9 mouse cellular contexts compared by ENCODE assay signal in the genomic region with DNA sequence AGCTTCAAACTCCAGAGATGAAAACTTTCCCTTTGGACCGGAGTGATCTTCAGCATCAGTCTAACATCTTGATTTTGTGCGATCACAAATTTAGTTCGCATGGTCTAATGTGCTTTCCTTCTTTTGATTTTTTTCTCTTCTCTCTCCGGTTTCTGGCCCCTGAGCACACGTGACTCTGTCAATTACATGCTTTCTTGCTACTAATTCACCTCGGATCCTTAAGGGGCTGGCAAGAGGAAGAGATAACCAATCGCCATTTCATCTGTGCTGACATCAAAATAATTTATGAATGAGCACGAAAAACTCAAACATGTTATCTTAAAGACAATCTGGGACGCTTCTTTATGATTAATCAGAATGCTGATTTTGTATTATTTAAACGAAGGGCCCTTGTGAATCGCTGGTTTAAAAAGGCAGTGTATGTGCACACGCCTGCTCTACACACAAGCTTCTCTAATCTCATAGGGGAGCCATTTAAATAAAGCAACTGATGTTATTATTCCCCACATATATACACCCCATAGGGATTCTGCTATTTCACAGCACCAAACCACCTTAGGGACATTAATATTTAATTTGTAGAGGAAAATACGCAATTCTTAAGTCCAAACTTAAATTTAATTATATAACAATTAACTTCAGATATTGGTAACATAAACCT. TPM values are rescaled to one million over a fixed set of nuclear protein-coding genes. Genes with fewer than 3 reads are reported as not detected.
DNase-seq lines count a peak whose midpoint lies in the region; ATAC-seq and TF ChIP-seq lines count a peak whose summit lies in the region.
"Had no signal": no experiment of that assay in that cellular context is flagged by ENCODE, and none has a peak within 500 bp of the region (broad histone marks: within the 10 kb centered on the region; RNA-seq: fewer than 3 reads in every experiment).

No protein-coding gene starts in this region.

- no peak for TF ChIP-seq CTCF in ES-Bruce4 (IDR thresholded peaks at IDR 0.05; ENCODE audit: low read depth, low read length)
- no peak for TF ChIP-seq CTCF in liver, postnatal 0 days (IDR thresholded peaks at IDR 0.05; ENCODE audit: low read depth)

- H3K4me1 ChIP-seq in ES-Bruce4 (ENCODE audit: control insufficient read depth, insufficient read depth, low read length), result no peaks in the 10 kb centered on the region
- H3K4me1 ChIP-seq in forebrain, embryonic 16.5 days (replicated peaks; ENCODE audit: control insufficient read depth, insufficient read depth, low read length), result peaks cover 14% of the 10 kb centered on the region
- H3K4me1 ChIP-seq in liver, postnatal 0 days (ENCODE audit: insufficient read depth), result peaks cover 10% of the 10 kb centered on the region; the same call in 1 of the 2 replicates

- no peak for TF ChIP-seq EP300 in ES-Bruce4 (IDR thresholded peaks at IDR 0.05; ENCODE audit: insufficient read depth, low read depth, low read length)
- no peak for TF ChIP-seq EP300 in liver, postnatal 0 days (IDR thresholded peaks at IDR 0.05; ENCODE audit: low read depth)

- H3K9me3 ChIP-seq in ES-Bruce4 (replicated peaks; ENCODE audit: control insufficient read depth, insufficient read depth, low read length, poor library complexity, severe bottlenecking), result no peaks in the 10 kb centered on the region
- no peaks in the 10 kb centered on the region for H3K9me3 ChIP-seq in forebrain, embryonic 16.5 days (ENCODE audit: control insufficient read depth, low read length)
- H3K9me3 ChIP-seq in liver, postnatal 0 days (ENCODE audit: low read length), result no peaks in the 10 kb centered on the region

- TF ChIP-seq POLR2A in ES-Bruce4 (IDR thresholded peaks at IDR 0.05; ENCODE audit: insufficient read depth, low read length), result no peak

- peak overlapping the region; percentile 55 for H3K4me2 ChIP-seq in forebrain, embryonic 16.5 days (ENCODE audit: low read length)
- H3K4me2 ChIP-seq in liver, postnatal 0 days (ENCODE audit: low read depth, low read length), result peak overlapping the region; percentile 71

- H3K36me3 ChIP-seq in ES-Bruce4 (ENCODE audit: control insufficient read depth, insufficient read depth, low read length, poor library complexity, severe bottlenecking), result no peaks in the 10 kb centered on the region
- no peaks in the 10 kb centered on the region for H3K36me3 ChIP-seq in forebrain, embryonic 16.5 days (ENCODE audit: control insufficient read depth, insufficient read depth)
- no peaks in the 10 kb centered on the region for H3K36me3 ChIP-seq in liver, postnatal 0 days (replicated peaks; ENCODE audit: insufficient read depth, low read length)

- ATAC-seq in frontal cortex, adult (ENCODE audit: low TSS enrichment), result 0 out of 2 replicates have a peak, but pooled peaks have one; percentile 54
- peak; percentile 48; the same call in 1 of the 2 replicates for ATAC-seq in forebrain, embryonic 16.5 days
- peak; percentile 29; the same call in 1 of the 2 replicates for ATAC-seq in liver, postnatal 0 days
- ATAC-seq: inflammation-experienced regulatory T-cells, adult 6 months had no signal

- DNase-seq in frontal cortex, adult 2 months (ENCODE audit: extremely low spot score in 1 of 2, low spot score in 1 of 2), result no peak
- no peak for DNase-seq in liver, postnatal 0 days
- DNase-seq in ovary, postnatal 10 days (ENCODE audit: low spot score), result no peak
- DNase-seq in layer of hippocampus, adult 11-12 months (ENCODE audit: low spot score), result no peak
- DNase-seq in frontal cortex, postnatal 36 days (ENCODE audit: low spot score in 2 of 2), result no peak

- H3K27me3 ChIP-seq in ES-Bruce4 (ENCODE audit: control insufficient read depth, insufficient read depth, low read length, poor library complexity, severe bottlenecking), result no peaks in the 10 kb centered on the region
- H3K27me3 ChIP-seq in forebrain, embryonic 16.5 days (replicated peaks; ENCODE audit: control insufficient read depth, insufficient read depth, low read length), result peaks cover 26% of the 10 kb centered on the region
- peaks cover 8% of the 10 kb centered on the region; the same call in 1 of the 2 replicates for H3K27me3 ChIP-seq in liver, postnatal 0 days (ENCODE audit: insufficient read depth, low read length)

- 2% methylated on average over 13 of the region's 13 CpGs for WGBS in forebrain, embryonic 16.5 days
- WGBS in liver, postnatal 0 days (ENCODE audit: insufficient replicate concordance), result 2% methylated on average over 13 of the region's 13 CpGs

- peak overlapping the region; percentile 76 for H3K27ac ChIP-seq in ES-Bruce4 (ENCODE audit: insufficient read depth, low read length)
- no peak overlapping the region for H3K27ac ChIP-seq in forebrain, embryonic 16.5 days (ENCODE audit: low read length)
- H3K27ac ChIP-seq in liver, postnatal 0 days (ENCODE audit: low read depth), result peak overlapping the region; percentile 73

- peak overlapping the region; percentile 86 for H3K9ac ChIP-seq in ES-Bruce4 (ENCODE audit: low read depth, poor library complexity, severe bottlenecking)
- H3K9ac ChIP-seq in forebrain, embryonic 16.5 days (replicated peaks; ENCODE audit: low read depth, low read length), result no peak overlapping the region
- peak overlapping the region; percentile 47 for H3K9ac ChIP-seq in liver, postnatal 0 days (replicated peaks)

- peak overlapping the region; percentile 71 for H3K4me3 ChIP-seq in ES-Bruce4 (ENCODE audit: low read depth, low read length)
- H3K4me3 ChIP-seq in forebrain, embryonic 16.5 days (replicated peaks; ENCODE audit: low read length), result peak overlapping the region; percentile 36
- peak overlapping the region; percentile 58 for H3K4me3 ChIP-seq in liver, postnatal 0 days (ENCODE audit: low read depth, low read length)

RNA-seq across cellular contexts. Expression of gene Lin28b, which starts 16.0 kb away (rescaled TPM):
- polyA plus RNA-seq in frontal cortex, adult 2 months (2012; rRNA removed), result 4.5 and 5.2 TPM in 2 replicates
- 24.1 and 26.8 TPM in 2 replicates for polyA plus RNA-seq in ES-Bruce4 (2011; ENCODE audit: insufficient read depth, insufficient read length, low read depth, missing spikeins)
- polyA plus RNA-seq in forebrain, embryonic 16.5 days (2015; fragmentation: Nextera tagmentation; extraction: Ambion mirVana), result 3.2 and 5.2 TPM in 2 replicates
- 1.2 TPM in 2 replicates for polyA plus RNA-seq in liver, postnatal 0 days (2015; fragmentation: Nextera tagmentation; extraction: Ambion mirVana)
